Mouse (Mus musculus): Measurements from ENCODE around the gene Fam166b. TPM values are rescaled to one million over a fixed set of nuclear protein-coding genes. Genes with fewer than 3 reads are reported as not detected.

Gene Fam166b
- total RNA-seq, 2 experiments from 2014 or later: 1.0 to 1.3 TPM

DNA sequence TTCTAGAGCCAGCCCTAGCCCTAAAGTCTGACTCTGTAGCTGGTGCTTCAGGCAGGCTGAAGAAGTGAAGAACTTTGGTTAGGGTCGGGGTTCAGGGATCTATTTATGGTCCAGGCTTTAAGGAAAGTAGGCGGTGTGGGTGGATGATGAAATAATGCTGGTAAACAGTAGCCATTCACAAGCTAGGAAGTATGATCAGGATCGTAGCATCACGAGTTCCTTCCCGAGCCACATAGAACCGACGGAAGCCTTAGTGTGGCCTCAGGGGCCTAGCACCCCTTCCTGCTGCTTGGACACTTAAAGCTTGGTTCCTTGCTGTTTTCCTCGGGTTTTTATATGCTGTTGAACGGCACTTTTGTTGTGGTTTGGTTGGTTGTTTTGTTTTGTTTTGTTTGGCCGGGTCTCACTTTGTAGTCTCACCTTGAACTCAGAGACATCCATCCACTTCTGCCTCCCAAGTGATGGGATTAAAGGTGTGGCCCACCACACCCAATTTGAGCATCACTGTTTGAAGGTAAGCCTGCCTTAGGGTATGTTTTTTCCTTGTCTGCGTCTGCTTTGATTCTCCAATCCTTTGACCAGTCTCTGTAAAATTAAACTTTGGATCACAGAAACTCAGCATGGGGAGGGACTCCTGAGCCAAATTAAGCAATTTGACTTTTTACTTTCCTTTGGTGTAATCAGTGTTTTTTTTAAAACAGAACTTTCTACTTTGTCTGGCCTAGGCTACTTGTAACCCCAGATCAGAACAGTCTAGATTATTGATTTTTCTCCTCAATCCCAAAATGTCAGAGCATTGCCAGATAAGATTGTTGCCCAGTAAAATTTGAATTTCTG is 45.5 kb downstream of the Fam166b start:
- intact Hi-C loops (cut with DNase I): no loop called here

DNA sequence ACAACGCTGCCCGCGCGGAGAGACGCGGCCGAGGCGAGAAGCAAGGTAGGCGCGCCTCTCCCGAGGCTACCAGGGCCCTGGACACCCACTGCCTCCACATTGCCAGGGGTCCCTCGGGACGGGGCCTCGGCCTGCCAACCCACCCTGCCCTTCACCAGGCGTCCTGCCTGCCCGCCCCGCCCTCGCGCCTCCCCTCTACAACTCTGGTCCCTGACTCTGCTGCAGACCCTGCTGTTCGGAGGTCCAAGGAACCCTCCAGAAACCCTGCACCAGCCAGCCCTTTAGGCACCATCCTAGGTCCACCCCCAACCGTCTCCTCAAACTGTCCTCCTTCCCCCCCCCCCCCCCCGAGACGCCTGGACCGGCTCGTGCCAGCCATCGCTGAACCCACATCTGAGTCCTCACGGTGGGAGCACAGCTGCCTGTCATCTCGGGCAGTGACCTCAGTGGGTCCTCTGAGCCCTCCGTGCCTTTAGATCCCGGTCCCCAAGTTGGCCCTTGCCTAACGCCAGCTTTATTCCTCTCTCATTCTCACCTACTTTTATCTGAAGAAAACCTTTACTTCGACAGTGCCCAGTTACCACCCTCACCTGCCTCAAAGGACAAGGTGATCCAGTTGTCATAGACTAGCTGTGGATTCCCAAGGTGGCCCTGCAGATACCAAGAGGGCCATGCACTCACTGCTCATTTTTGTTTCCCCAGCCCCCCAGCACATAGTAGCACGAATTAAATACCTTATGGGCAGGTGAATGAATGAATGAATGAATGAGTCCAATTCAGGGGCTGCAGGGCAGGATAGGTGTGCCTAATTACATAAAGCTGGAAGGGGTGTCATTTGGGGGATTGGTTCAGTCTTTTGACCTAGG is 46.5 kb downstream of the Fam166b start:
- intact Hi-C loops (cut with DNase I): no loop called here
- no peak for DNase-seq

More for the DNA sequence above, 45.5 kb downstream of the Fam166b start:
- no peak for DNase-seq

DNA sequence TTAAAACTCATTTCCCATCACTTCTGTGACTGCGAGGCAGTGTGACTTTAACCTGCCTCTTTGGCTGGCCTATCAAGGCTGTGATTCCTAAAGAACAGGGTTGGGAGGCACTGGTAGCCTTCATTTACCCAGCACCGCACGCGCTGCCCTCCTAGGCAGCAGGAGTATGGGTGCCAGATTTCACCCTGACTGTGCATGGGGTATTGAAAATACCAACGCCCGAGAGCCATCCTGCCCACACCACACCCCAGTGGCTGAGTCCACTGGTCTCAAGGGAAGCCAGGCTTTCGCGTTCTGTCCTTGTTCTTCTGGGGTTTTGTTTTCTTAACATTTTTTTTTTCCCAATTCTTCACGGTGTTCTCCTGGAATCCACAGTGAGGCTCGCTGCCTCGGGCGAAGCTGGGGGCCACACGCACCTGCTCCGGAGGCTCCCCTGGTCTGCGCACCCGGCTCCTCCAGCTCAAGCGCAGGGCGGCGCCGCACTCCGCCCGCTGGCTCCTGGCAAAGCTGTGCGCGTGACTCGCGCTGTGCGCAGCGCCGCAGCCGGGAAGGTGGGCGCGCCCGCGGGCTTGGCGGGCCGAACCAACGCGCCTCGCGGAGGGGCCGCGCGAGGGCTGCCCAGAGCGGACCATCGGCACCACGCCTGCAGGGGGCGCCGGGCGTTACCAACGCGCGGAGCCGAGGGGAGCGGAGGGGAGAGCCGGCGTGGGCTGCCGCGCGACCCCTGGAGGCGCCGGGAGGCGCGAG is 47.4 kb downstream of the Fam166b start, which contains the start of gene Rusc2:
Gene Rusc2 (plus strand): TSS at position 572 of the 747 bp plus-strand sequence.
- DNase-seq: peak; percentile 91
- intact Hi-C loops (cut with DNase I): no loop called here

DNA sequence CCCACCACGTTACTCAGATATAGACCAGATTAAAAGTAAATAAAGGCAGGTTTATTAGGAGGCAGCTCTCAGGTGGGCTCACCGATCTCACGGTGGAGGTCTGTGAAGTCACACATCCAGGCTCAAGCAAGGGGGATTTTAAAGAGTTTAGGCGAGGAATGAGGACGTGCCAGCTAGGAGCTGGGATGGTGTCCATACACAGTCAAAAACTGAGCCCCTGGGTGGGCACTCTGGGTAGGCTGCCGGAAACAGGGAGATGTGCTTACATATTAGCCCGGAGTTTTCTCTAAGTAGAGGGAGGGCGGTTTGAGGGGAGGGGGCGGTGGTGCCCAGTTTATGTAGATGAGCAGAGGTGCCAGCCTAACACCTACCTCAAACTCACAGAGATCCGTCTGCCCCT is 48.0 kb downstream of the Fam166b start:
- intact Hi-C loops (cut with DNase I): no loop called here
- DNase-seq: no peak

DNA sequence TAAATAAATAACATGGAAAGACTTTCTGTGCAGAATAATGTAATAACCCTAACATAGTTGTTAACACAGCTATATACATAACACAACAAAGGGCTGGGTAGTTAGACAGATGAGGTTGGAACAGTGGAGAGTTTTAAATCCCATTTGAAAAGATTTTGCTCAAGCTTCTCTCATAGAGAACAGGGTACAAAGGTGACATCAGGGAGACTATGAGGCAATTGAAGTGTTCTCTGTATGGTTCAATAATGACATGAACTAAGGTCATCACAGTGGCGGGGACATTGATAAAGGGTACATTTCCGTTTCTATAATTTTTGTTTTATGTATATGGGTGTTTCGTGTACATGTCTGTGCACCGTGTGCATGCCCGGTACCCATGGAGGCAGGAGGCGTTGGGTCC is 49.3 kb downstream of the Fam166b start:
- intact Hi-C loops (cut with DNase I): no loop called here
- DNase-seq: no peak

Other genes starting within 250 kb of the Fam166b start
- under 1 TPM; 0.26 to 0.34 TPM for gene Atp8b5, start 162.0 kb downstream of the Fam166b start, total RNA-seq (2021)
- gene Rusc2, start 47.2 kb downstream of the Fam166b start, total RNA-seq (2021): 100 to 1,000 TPM; 185 to 188 TPM
- gene Tesk1, start 12.8 kb upstream of the Fam166b start, total RNA-seq (2021): 100 to 1,000 TPM; 106 to 108 TPM
- not detected for gene Cd72, start 25.5 kb upstream of the Fam166b start, total RNA-seq (2021)
- not detected for gene Sit1, start 54.6 kb upstream of the Fam166b start, total RNA-seq (2021)
- gene Ccdc107, start 63.8 kb upstream of the Fam166b start, total RNA-seq (2021): 10 to 100 TPM; 29.9 to 34.3 TPM
- 1 to 10 TPM; 3.6 to 3.8 TPM for gene Arhgef39, start 70.6 kb upstream of the Fam166b start, total RNA-seq (2021)
- under 1 TPM; 0.83 to 0.84 TPM for gene Car9, start 77.8 kb upstream of the Fam166b start, total RNA-seq (2021)
- gene Tpm2, start 94.6 kb upstream of the Fam166b start, total RNA-seq (2021): 1 to 10 TPM; 4.7 to 5.2 TPM
- 10 to 100 TPM; 63.2 to 67.5 TPM for gene Creb3, start 133.2 kb upstream of the Fam166b start, total RNA-seq (2021)
- 10 to 100 TPM; 49.1 to 59.1 TPM for gene Tln1, start 133.6 kb upstream of the Fam166b start, total RNA-seq (2021)
- gene Rgp1, start 149.6 kb upstream of the Fam166b start, total RNA-seq (2021): 10 to 100 TPM; 47.1 to 54.1 TPM
- 10 to 100 TPM; 63.9 to 71.7 TPM for gene Gba2, start 149.7 kb upstream of the Fam166b start, total RNA-seq (2021)
- not detected for gene Msmp, start 155.4 kb upstream of the Fam166b start, total RNA-seq (2021)
- 10 to 100 TPM; 56.5 to 65.2 TPM for gene Npr2, start 202.8 kb upstream of the Fam166b start, total RNA-seq (2021)
- 1 to 10 TPM; 2.0 to 2.4 TPM for gene Spag8, start 224.5 kb upstream of the Fam166b start, total RNA-seq (2021)
- gene Hint2, start 227.3 kb upstream of the Fam166b start, total RNA-seq (2021): 10 to 100 TPM; 21.1 to 23.9 TPM
- 10 to 100 TPM; 50.1 to 52.5 TPM for gene Tmem8b, start 239.8 kb upstream of the Fam166b start, total RNA-seq (2021)
- gene Fam221b, start 240.0 kb upstream of the Fam166b start, total RNA-seq (2021): under 1 TPM; 0.88 to 0.93 TPM